Mouse (Mus musculus) ES-Bruce4 (cell line): ENCODE data around the gene Eef1akmt3.

Experiments
- CTCF ChIP-seq: IDR thresholded peaks from one replicate; pipeline ENCODE4 v1.8.1; 2011; ENCODE audit warnings: low read depth, low read length
- EP300 ChIP-seq: IDR thresholded peaks from 2 replicates; pipeline ENCODE4 v1.6.1; 2011; ENCODE audit warnings: low read depth, low read length; ENCODE audit not compliant: insufficient read depth

GRCm38 (mm10) chr10:127056490-127056889 lies 15.2 kb upstream of the Eef1akmt3 start:
- TF ChIP-seq CTCF (no peak), EP300 (no peak)
